17 mouse cellular contexts compared by ENCODE assay signal in the genomic region with DNA sequence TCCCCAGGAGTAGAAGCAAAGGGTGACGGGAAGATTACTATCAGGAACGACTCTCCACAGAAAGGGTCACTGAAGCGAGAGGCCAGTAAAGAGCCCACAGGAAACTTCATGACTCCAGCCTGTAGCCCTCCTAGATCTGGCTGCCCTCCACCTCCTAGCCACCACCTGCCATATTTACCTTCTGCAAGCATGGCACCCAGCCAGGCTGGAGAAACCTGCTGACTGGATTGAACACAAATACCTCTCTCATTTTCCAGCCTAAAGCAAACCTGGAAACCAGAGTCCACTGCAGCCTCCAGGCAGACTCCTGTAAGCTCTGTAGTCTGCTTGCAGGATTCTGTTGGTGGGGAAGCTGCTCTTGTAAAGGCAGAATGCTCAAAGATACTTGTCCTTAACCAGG.
DNase-seq lines count a peak whose midpoint lies in the region; ATAC-seq and TF ChIP-seq lines count a peak whose summit lies in the region.
"Had no signal": no experiment of that assay in that cellular context is flagged by ENCODE, and none has a peak within 500 bp of the region (broad histone marks: within the 10 kb centered on the region; RNA-seq: fewer than 3 reads in every experiment).

No protein-coding gene starts in this region.

- no peak for TF ChIP-seq CTCF in left cerebral cortex, adult 2 months (IDR thresholded peaks at IDR 0.05)

- 53% methylated on average over 3 of the region's 3 CpGs for WGBS in embryonic facial prominence, embryonic 14.5 days
- WGBS in limb, embryonic 15.5 days = 51% methylated on average over 3 of the region's 3 CpGs
- 73% methylated on average over 3 of the region's 3 CpGs for WGBS in neural tube, embryonic 15.5 days
- 74% methylated on average over 3 of the region's 3 CpGs for WGBS in midbrain, embryonic 15.5 days

- H3K4me3 ChIP-seq in left cerebral cortex, adult 2 months = no peak overlapping the region
- H3K4me3 ChIP-seq in embryonic facial prominence, embryonic 14.5 days (ENCODE audit: low read depth, low read length) = no peak overlapping the region
- no peak overlapping the region for H3K4me3 ChIP-seq in limb, embryonic 15.5 days
- no peak overlapping the region for H3K4me3 ChIP-seq in neural tube, embryonic 15.5 days (replicated peaks)
- H3K4me3 ChIP-seq in midbrain, embryonic 15.5 days = no peak overlapping the region
- H3K4me3 ChIP-seq: forebrain, embryonic 15.5 days; liver, embryonic 15.5 days; myocyte had no signal

- no peaks in the 10 kb centered on the region for H3K36me3 ChIP-seq in embryonic facial prominence, embryonic 14.5 days (ENCODE audit: control insufficient read depth, insufficient read depth, low read length)
- H3K36me3 ChIP-seq in limb, embryonic 15.5 days = no peaks in the 10 kb centered on the region
- no peaks in the 10 kb centered on the region for H3K36me3 ChIP-seq in neural tube, embryonic 15.5 days
- H3K36me3 ChIP-seq in midbrain, embryonic 15.5 days (replicated peaks) = no peaks in the 10 kb centered on the region
- H3K36me3 ChIP-seq: forebrain, embryonic 15.5 days; liver, embryonic 15.5 days had no signal

- intact Hi-C loops in left cerebral cortex, postnatal 4 days (cut with DNase I) = no loop called here
- intact Hi-C loops in left cerebral cortex, adult 2 months (cut with DNase I) = no loop called here

- no peaks in the 10 kb centered on the region for H3K27me3 ChIP-seq in embryonic facial prominence, embryonic 14.5 days (replicated peaks; ENCODE audit: control insufficient read depth, insufficient read depth, low read length)
- H3K27me3 ChIP-seq in limb, embryonic 15.5 days = no peaks in the 10 kb centered on the region
- no peaks in the 10 kb centered on the region for H3K27me3 ChIP-seq in neural tube, embryonic 15.5 days (replicated peaks)
- H3K27me3 ChIP-seq in midbrain, embryonic 15.5 days (replicated peaks) = no peaks in the 10 kb centered on the region
- H3K27me3 ChIP-seq: forebrain, embryonic 15.5 days; liver, embryonic 15.5 days; Patski had no signal

- peaks cover 5% of the 10 kb centered on the region; the same call in 1 of the 2 replicates for H3K4me1 ChIP-seq in embryonic facial prominence, embryonic 14.5 days (ENCODE audit: control insufficient read depth, insufficient read depth, low read length)
- peaks cover 20% of the 10 kb centered on the region for H3K4me1 ChIP-seq in limb, embryonic 15.5 days
- no peaks in the 10 kb centered on the region for H3K4me1 ChIP-seq in neural tube, embryonic 15.5 days
- H3K4me1 ChIP-seq in midbrain, embryonic 15.5 days = no peaks in the 10 kb centered on the region
- H3K4me1 ChIP-seq: forebrain, embryonic 15.5 days; liver, embryonic 15.5 days had no signal

- peak; percentile 75 for DNase-seq in left cerebral cortex, postnatal 4 days
- DNase-seq in left cerebral cortex, adult 2 months (ENCODE audit: extremely low spot score in 1 of 2, low spot score in 2 of 2) = no peak
- DNase-seq in cerebellum, adult 11-12 months = peak; percentile 92
- DNase-seq in embryonic facial prominence, embryonic 14.5 days (ENCODE audit: low spot score) = peak; percentile 52
- DNase-seq in layer of hippocampus, adult 18-20 months (ENCODE audit: low spot score in 2 of 2) = no peak
- DNase-seq: adrenal gland, postnatal 36 days; gastrocnemius, postnatal 36 days; heart, postnatal 14 days had no signal

- H3K9me3 ChIP-seq in embryonic facial prominence, embryonic 14.5 days (ENCODE audit: control insufficient read depth, low read length) = no peaks in the 10 kb centered on the region
- H3K9me3 ChIP-seq in limb, embryonic 15.5 days = no peaks in the 10 kb centered on the region
- H3K9me3 ChIP-seq in neural tube, embryonic 15.5 days (replicated peaks) = no peaks in the 10 kb centered on the region
- H3K9me3 ChIP-seq in midbrain, embryonic 15.5 days = no peaks in the 10 kb centered on the region
- H3K9me3 ChIP-seq: forebrain, embryonic 15.5 days; liver, embryonic 15.5 days had no signal

- no peak for ATAC-seq in embryonic facial prominence, embryonic 14.5 days (ENCODE audit: low read depth)
- no peak for ATAC-seq in limb, embryonic 15.5 days (ENCODE audit: insufficient number of reproducible peaks, low FRiP score, low TSS enrichment, low read depth)
- ATAC-seq in neural tube, embryonic 15.5 days (ENCODE audit: low FRiP score) = no peak
- no peak for ATAC-seq in midbrain, embryonic 15.5 days (replicated peaks)
- ATAC-seq: CD4-positive, CD25-positive, alpha-beta regulatory T cell, adult 4 months; forebrain, embryonic 15.5 days; intestine, postnatal 0 days; Patski had no signal

- H3K4me2 ChIP-seq in embryonic facial prominence, embryonic 14.5 days (ENCODE audit: low read depth, low read length) = no peak overlapping the region
- no peak overlapping the region for H3K4me2 ChIP-seq in limb, embryonic 15.5 days
- no peak overlapping the region for H3K4me2 ChIP-seq in neural tube, embryonic 15.5 days
- H3K4me2 ChIP-seq in midbrain, embryonic 15.5 days = no peak overlapping the region
- H3K4me2 ChIP-seq: forebrain, embryonic 15.5 days; liver, embryonic 15.5 days had no signal

- no peak overlapping the region for H3K9ac ChIP-seq in embryonic facial prominence, embryonic 14.5 days (ENCODE audit: low read depth, low read length)
- no peak overlapping the region for H3K9ac ChIP-seq in limb, embryonic 15.5 days
- H3K9ac ChIP-seq in neural tube, embryonic 15.5 days (replicated peaks) = no peak overlapping the region
- no peak overlapping the region for H3K9ac ChIP-seq in midbrain, embryonic 15.5 days
- H3K9ac ChIP-seq: forebrain, embryonic 15.5 days; liver, embryonic 15.5 days had no signal

- no peak overlapping the region for H3K27ac ChIP-seq in left cerebral cortex, adult 2 months
- H3K27ac ChIP-seq in embryonic facial prominence, embryonic 14.5 days (replicated peaks; ENCODE audit: low read depth, low read length) = peak overlapping the region; percentile 16; the same call in 1 of the 2 replicates
- peak overlapping the region; percentile 67 for H3K27ac ChIP-seq in limb, embryonic 15.5 days
- H3K27ac ChIP-seq in neural tube, embryonic 15.5 days (replicated peaks) = no peak overlapping the region
- H3K27ac ChIP-seq in midbrain, embryonic 15.5 days = no peak overlapping the region
- H3K27ac ChIP-seq: forebrain, embryonic 15.5 days; liver, embryonic 15.5 days had no signal

Comparison
In these comparisons a context has a peak if more than half of its experiments do, and no peak if none do; other contexts are left out.
1. DNase-seq: peak in left cerebral cortex, postnatal 4 days (single experiment), cerebellum, adult 11-12 months (single experiment) and embryonic facial prominence, embryonic 14.5 days (single experiment); none in left cerebral cortex, adult 2 months (0 of 2) and layer of hippocampus, adult 18-20 months (0 of 2).
2. H3K27ac ChIP-seq: peak in embryonic facial prominence, embryonic 14.5 days (single experiment) and limb, embryonic 15.5 days (single experiment); none in left cerebral cortex, adult 2 months (single experiment), neural tube, embryonic 15.5 days (single experiment) and midbrain, embryonic 15.5 days (single experiment).